Mouse (Mus musculus) layer of hippocampus, adult 18-20 months (tissue): ENCODE results near the gene Arhgap8. TPM values are rescaled to one million over a fixed set of nuclear protein-coding genes. Genes with fewer than 3 reads are reported as not detected.
"Not testable (repeated sequence)": the region's sequence is repeated elsewhere in the genome, so short reads cannot be mapped to it uniquely, and the experiment has no call there.

Experiments
- DNase-seq, 2 experiments: peaks; one replicate each; pipeline ENCODE4 v3.0.0; 2022; ENCODE audit warnings: low spot score in 2 of 2
- total RNA-seq, 2 experiments: library from RNA; stranded (reverse); gene quantifications; 2 replicates each; pipeline ENCODE4 v1.2.3; 2021

Gene Arhgap8
- total RNA-seq, 2 experiments from 2014 or later: 0.52 TPM; not detected in 1

- DNase-seq: no peak
These were observed 23.8 kb upstream of the Arhgap8 start for GRCm38 (mm10) chr15:84696021-84696420.

GRCm38 (mm10) chr15:84697611-84698011, 22.2 kb upstream of the Arhgap8 start:
- DNase-seq: peak; percentile 22 to 47

GRCm38 (mm10) chr15:84698189-84698588, 21.7 kb upstream of the Arhgap8 start:
- no peak for DNase-seq

- peak; percentile 26 to 48 for DNase-seq
These were observed 19.6 kb upstream of the Arhgap8 start for GRCm38 (mm10) chr15:84700147-84700794.

GRCm38 (mm10) chr15:84701947-84702346, 17.9 kb upstream of the Arhgap8 start:
- DNase-seq: peak; percentile 21 to 50

- DNase-seq: peak in 1 of 2 experiments; percentile 25
These were observed 17.2 kb upstream of the Arhgap8 start for GRCm38 (mm10) chr15:84702391-84703345.

GRCm38 (mm10) chr15:84703992-84704391, 15.9 kb upstream of the Arhgap8 start:
- DNase-seq: no peak

- DNase-seq: no peak
These were observed 14.4 kb upstream of the Arhgap8 start for GRCm38 (mm10) chr15:84705351-84705901.

GRCm38 (mm10) chr15:84706983-84707619, 12.8 kb upstream of the Arhgap8 start:
- DNase-seq: no peak

GRCm38 (mm10) chr15:84712566-84713405, 7.1 kb upstream of the Arhgap8 start:
- no peak for DNase-seq

- DNase-seq: no peak
These were observed 5.1 kb upstream of the Arhgap8 start for GRCm38 (mm10) chr15:84714730-84715129.

GRCm38 (mm10) chr15:84715132-84715531, 4.7 kb upstream of the Arhgap8 start:
- DNase-seq: no peak

- not testable (repeated sequence) for DNase-seq
These were observed 2.1 kb upstream of the Arhgap8 start for GRCm38 (mm10) chr15:84717570-84718270.

- DNase-seq: no peak
These were observed 1.1 kb upstream of the Arhgap8 start for GRCm38 (mm10) chr15:84718785-84719184.

- DNase-seq: no peak
These were observed 696 bp downstream of the Arhgap8 start for GRCm38 (mm10) chr15:84720291-84721204.

- not testable (repeated sequence) for DNase-seq
These were observed 3.8 kb downstream of the Arhgap8 start for GRCm38 (mm10) chr15:84723656-84724055.

GRCm38 (mm10) chr15:84724199-84724598, 4.3 kb downstream of the Arhgap8 start:
- DNase-seq: no peak

- DNase-seq: peak in 1 of 2 experiments; percentile 21
These were observed 9.8 kb downstream of the Arhgap8 start for GRCm38 (mm10) chr15:84729685-84730084.

GRCm38 (mm10) chr15:84730893-84731292, 11.0 kb downstream of the Arhgap8 start:
- DNase-seq: no peak
